Mouse (Mus musculus) E14TG2a.4 (cell line): ENCODE measurements around the gene Tsc22d1.

Experiments used
- H3K27me3 ChIP-seq: 2 replicates; pipeline ENCODE4 v1.6.1; 2014; ENCODE audit warnings: low read length, control low read depth; ENCODE audit not compliant: insufficient read depth
- H3K36me3 ChIP-seq: 2 replicates; pipeline ENCODE4 v1.6.1; 2014; ENCODE audit warnings: low read length, control low read depth; ENCODE audit not compliant: insufficient read depth
- H3K4me1 ChIP-seq: replicated peaks from 2 replicates; pipeline ENCODE4 v1.6.1; 2014; ENCODE audit warnings: low read depth, low read length, control low read depth
- H3K4me3 ChIP-seq: replicated peaks from 2 replicates; pipeline ENCODE4 v1.5.1; 2014; ENCODE audit warnings: mild to moderate bottlenecking, low read length
- H3K9me3 ChIP-seq: 2 replicates; pipeline ENCODE4 v1.6.1; 2014; ENCODE audit warnings: low read length, control low read depth
- CTCF ChIP-seq: conservative IDR thresholded peaks from 2 replicates; pipeline ENCODE4 v1.5.1; 2014; ENCODE audit warnings: low read length
- NANOG ChIP-seq: IDR thresholded peaks from 2 replicates; pipeline ENCODE4 v1.6.1; 2014; ENCODE audit warnings: borderline replicate concordance, low read length, mixed read lengths
- POU5F1 ChIP-seq: IDR thresholded peaks from 2 replicates; pipeline ENCODE4 v1.6.1; 2014; ENCODE audit warnings: low read length, borderline replicate concordance

Tsc22d1 gene

DNA sequence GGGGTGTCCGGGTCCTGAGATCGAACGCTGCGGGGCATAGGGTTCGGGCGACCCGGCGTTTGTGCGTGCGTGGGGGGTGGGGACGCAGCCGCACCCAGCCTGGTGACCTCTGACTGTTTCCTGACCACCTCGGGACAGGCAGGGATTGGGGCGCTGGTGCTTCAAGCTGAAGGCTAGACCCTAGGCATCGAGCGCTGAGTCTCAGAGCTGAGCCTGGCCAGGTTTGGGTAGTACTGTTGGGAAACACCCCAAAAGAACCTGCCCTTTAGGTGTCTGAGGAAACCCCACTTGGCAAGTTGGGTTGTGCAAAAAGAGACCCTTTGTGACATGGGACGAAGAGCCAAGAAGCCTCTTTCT is 142.1 kb downstream of the Tsc22d1 start, which contains the start of gene Serp2:
TSS of gene Serp2 (minus strand) at position 38 of the 357 bp plus-strand sequence.
- TF ChIP-seq CTCF (no peak), POU5F1 (no peak), NANOG (no peak)
- peaks cover 49% of the 10 kb centered on the region for H3K27me3 ChIP-seq
- peaks cover 44% of the 10 kb centered on the region for H3K4me1 ChIP-seq
- H3K4me3 ChIP-seq, result peak within 1 kb of the TSS; percentile 87
- no peaks in the 10 kb centered on the region for H3K9me3 ChIP-seq
- no peaks in the 10 kb centered on the region for H3K36me3 ChIP-seq
